Mouse (Mus musculus): Measurements from ENCODE around the gene Cand1.

The Cand1 gene

DNA sequence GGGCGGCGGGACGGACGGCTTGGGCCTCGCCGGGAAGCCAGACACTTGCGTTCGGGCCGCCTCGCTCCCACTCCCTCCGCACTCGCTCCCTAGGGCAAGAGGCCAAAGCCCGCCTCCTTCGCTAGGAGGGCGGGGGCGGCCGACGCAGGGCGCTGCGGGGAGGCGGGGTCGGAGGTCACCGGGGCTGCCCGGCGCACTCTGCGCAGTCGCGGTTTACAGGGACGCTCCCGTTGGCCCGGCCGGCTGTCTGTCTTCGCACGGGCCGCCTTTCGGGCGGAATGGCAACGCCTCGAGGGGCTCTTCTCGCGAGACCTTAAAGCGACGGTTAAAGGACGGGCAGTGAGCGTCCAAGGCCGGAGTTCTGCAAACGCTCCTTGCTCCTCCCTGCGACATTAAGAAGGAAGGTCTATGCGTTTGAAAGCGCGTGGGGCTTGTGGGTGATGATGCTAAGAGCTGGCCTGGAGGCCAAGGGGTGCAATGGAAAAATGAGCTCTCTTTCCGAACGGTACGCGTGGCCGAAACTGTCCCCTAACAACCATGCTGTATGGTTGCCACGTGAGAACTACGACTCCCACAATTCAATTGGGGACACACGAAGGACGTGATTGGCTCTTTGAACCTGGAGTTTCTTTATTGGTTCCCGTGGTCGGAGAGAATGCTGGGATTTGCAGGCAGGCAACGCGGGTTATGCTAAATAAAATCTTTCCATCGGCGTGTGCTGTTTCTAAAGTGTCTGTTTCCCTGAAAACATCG lies at the start of gene Cand1:
Cand1 (minus strand) TSS at position 87 of the 753 bp plus-strand sequence.
- DNase-seq (ENCODE audit: low read depth, low spot score) = peak; percentile 98

DNA sequence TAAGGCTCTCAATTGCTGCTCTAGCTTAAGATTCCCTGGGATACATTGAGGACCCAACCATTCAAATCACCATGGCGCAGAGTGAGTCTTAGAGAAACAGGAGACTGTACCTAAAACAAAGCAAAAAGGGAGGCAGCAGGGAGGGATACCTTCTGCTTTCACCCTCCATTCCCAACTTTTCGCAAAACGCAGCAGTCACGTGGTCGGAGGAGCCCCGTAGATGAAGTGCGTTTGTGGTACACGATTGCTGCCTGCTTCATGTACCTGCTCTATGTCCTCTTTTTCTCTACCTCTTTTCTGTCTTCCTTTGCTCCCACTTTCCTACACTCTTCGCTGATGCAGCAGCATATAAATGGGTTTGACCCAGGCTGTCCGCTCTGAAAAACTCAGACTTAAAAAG lies 39.0 kb upstream of the Cand1 start:
- DNase-seq (ENCODE audit: low read depth, low spot score) = no peak

DNA sequence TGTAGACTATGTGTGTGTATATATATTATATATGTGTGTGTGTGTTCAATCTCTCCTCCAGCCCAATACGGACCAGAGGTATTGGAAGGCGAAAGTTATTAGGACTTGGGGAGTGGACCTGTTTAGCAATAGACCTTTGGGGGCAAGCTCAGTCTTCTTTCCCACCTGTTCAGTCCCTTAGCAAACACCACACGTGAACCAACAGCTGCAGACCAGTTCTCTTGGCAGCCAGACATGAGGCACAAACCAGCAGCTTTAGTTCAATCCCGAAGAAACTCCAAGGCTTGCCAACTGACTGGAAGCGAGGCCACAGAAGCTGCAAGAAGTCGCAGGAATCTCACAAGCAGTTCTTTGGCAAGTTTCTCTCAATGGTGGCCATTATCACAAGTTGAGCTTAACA lies 34.5 kb upstream of the Cand1 start:
- DNase-seq (ENCODE audit: low read depth, low spot score) = no peak

DNA sequence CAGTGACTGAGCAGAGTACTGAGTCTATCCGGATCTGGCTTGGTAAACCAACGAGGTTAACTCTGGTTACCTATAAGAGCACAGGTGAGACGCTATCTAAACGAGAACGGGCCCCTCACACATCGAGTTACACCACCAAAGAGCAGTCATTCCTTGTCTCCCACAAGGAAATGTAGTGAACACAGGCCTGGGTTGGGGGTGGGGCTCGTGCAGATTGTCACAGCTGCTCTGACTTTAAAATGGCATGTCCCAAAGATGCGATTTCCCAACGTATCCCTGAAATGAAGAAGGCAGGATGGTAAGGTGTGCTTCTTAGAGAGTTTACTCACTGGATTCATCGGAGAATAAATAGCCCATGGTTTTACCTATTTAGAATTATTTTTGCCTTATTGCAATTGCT lies 32.7 kb upstream of the Cand1 start:
- DNase-seq (ENCODE audit: low read depth, low spot score) = no peak

DNA sequence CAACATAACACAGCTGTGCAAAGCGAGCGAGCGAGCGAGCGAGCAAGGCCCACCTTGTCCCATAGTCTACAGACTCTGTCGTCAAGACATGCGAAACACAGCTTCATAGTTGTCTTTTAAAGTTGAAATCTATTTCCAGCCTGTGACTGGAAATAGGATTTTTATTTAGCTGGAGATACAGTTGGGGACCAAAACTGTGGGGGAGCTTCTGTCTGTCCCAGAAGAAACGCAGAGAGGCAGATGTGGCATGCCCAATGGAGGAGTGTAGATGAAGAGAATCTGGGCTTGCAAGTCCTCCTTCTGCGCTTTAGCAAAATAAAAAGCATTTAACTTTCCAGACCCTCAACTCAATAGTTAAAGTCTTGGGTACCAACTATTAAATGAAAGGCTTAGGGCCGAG lies 32.1 kb upstream of the Cand1 start:
- DNase-seq (ENCODE audit: low read depth, low spot score) = no peak

DNA sequence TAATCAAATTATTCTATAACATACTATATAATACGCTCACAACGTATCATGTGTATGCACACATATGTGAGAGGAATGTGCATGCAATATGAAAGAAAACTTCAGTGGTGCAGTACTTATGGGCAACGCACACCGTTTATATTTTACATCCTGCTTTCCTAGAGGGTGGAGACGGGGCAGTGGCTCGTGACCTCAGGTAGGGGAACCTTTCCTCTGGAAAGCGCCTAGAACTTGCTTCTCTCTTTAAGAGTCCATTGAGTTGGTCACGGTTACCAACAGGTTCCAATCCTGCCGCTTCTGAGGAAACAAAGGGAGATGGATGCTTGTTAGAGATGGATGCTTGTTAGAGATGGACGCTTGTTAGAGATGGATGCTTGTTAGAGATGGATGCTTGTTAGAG lies 31.2 kb upstream of the Cand1 start:
- DNase-seq (ENCODE audit: low read depth, low spot score) = no peak

DNA sequence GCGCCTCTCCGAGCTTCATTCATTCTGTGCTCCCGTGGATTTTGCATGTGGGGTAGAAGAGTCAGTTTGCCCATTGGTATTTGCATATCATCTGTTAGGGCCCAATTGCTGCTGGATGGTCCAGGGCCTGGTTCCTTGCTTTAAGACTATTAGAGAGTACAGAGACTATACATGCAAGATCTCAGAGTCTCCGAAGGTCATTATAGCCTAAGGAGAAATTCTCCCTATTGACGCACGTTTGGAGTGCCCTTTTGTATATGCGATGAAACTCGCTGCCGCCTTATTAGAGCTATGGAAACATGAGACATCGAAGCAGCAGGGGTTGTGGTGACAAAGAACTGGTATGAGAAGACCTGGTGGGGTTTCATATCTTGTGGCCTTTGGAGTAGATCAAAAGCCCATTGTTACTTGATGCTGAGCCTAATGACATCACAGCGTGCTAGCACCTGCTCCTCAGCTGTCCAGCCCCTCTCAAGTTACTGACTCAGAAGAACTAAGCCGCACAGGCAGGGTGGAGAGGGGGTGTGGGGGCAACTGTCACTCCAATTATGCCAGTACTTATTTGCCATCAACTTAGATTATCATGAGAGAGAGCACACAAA lies 30.6 kb upstream of the Cand1 start:
- no peak for DNase-seq (ENCODE audit: low read depth, low spot score)

DNA sequence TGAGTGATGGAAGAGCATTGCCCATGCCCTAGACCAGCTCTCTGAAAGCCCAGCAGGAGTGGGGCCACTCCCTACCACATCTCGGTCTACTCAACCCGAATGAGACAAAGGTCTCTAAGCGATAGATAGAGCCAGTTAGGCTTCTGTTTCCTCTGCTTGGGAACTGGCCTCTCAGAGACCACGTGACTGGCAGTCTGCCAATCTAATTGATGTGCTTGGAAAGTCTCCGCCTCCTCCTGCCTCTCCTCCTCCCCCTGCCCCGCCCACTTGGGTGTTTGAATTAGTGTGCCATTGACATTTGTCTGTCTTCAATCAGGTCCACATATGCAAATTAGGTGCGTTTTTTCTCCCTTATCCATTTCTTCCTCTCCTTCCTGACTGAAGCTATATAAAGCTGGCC lies 24.9 kb upstream of the Cand1 start:
- no peak for DNase-seq (ENCODE audit: low read depth, low spot score)

DNA sequence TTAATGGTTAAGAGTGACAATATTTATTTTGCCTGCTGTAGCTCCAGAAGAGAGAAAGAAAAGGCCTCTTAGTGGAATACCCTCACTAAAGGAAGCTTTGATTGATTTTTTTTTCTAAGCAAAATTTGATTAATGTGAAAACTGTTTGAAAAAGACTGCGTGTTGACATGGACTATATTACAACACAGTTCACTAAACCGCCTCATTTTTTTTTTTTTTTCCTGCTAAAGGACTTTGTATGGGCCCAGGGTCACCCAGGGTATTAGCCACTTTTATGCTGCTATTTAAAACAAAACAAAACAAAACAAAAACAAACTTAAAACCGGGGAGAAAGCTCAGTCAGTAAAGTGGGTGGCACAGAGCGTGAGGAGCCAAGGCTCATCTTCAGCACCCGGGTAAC lies 23.0 kb upstream of the Cand1 start:
- DNase-seq (ENCODE audit: low read depth, low spot score) = no peak

DNA sequence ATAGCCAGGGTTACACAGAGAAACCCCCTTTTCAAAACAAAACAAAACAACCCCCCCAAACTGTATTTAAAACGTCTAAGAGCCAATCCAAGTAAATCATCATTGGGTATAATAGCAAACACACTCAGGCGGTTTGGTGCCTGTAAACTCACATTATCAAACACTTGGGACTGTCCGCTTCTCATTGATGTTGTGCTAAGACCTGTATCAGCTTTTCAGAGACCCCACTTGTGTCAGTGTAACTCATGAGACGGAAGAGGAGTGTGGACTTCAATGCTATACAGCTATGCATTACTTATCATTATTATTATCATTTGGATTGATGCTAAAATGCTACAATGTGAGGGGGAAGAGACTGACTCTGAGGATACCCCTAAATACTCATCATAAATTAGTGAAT lies 18.0 kb upstream of the Cand1 start:
- no peak for DNase-seq (ENCODE audit: low read depth, low spot score)

DNA sequence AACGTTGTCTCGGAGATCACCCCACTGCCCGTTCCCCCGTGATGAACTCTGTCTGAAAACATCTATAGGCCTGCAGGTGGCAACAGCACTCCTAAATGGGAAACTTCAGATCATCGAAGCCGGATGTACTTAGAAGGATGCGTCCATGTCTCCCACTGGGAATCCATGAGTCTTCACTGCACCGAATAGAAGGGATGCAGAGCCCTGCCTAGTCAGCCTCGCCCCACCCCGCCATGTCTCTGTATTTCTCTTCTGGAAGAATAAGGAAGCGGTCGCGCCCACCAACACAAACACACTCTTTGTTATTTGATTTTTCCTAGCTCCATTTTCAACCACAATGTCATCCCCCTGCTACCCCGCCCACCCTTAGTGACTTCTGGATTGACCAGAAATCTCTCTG lies 4.3 kb upstream of the Cand1 start:
- no peak for DNase-seq (ENCODE audit: low read depth, low spot score)

DNA sequence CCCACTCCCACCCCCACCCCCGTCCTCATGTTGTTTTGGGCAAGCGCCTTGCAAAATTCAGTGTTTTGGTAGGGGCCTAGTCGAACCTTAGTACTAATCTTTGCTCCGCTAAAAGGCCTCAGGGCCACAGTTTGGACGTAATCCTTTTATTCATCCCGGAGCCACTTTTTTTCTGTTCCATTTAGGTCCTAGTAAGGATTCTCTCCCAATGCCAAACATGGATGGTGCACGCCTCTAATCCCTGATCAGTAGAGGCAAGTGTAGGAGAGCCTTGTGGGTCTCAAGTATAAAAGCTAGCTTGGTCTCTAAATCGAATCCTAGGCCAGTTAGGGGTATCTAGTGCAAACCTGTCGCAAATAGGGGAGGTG lies 851 bp upstream of the Cand1 start:
- no peak for DNase-seq (ENCODE audit: low read depth, low spot score)

DNA sequence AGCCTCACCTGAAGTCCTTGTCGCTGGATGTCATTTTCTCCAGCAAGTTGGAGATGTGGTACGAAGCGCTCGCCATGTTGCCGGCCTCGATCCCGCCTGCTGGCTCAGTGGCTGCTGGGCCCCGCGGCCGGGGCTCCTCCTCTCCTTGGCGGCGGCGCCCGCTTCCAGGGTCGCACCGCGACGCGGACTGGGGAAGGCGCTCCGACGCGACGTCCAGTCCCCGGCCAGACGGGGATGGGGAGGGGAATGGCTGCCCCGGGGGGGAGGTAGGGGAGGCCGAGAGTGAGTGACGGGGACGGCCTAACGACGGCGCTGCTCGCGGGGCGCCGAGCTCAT lies 254 bp downstream of the Cand1 start:
- DNase-seq (ENCODE audit: low read depth, low spot score) = no peak

DNA sequence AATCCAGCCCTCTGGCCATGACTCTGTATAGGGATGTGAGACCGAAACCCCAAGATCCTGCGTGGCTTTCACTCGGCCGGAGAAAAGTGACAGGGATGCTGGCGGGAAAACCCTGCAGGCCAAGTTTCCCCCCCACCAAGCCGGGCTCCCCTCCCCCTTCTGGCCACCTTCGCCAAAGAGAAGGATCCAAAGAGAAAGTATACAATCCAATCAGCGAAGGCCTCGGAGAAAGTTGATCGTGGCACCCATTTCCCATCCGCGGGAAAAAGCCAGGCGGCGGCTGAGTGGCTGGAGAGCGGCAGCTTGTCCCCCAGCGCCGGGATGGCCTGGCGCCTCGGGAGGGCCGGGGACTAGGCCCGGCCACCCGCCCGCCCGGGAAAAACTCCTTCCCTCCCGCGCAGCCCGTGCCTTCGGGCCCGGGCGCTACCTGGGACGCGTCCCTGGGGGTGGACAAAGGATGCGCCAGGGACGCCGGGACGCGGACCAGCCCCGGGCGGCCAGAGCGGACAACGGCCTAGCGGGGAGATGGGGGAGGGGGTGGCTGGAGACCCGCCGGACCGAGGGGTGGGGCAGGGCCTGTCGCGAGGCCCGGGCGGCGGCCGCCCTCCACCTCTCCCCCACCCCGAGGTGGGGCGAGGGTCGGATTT lies 747 bp downstream of the Cand1 start:
- peak; percentile 34 for DNase-seq (ENCODE audit: low read depth, low spot score)

DNA sequence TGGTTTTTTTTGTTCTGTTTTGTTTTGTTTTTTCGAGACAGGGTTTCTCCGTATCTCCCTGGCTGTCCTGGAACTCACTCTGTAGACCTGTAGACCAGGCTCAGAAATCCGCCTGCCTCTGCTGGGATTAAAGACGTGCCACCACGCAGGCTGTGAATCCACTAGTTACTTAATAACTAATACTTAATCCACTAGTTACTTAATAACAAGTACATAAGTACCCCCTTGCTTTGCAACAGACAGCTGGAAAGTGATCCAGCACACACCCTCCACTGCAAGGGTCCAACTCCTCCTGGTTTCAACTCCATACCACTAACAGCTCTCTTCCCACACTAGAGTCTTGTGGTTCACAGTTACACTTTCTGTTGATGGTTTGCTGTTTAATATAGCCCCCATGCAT lies 8.3 kb downstream of the Cand1 start:
- no peak for DNase-seq (ENCODE audit: low read depth, low spot score)

DNA sequence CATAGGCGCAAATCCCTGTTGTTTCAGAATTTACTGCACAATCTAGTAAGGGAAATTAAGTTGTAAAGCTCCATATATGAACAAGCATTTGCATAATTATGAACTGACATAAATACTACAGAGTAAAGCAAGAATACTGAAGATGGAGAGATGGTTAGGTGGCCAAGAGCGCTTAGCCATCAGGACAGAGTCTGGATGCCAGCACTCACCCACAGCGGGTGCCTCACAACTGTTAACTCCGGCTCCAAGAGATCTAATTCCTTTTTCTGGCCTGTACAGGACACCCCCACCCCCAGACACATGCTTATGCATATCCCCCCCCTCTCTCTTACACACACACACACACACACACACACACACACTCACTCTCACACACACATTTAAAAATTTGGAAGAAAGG lies 9.2 kb downstream of the Cand1 start:
- DNase-seq (ENCODE audit: low read depth, low spot score) = no peak

DNA sequence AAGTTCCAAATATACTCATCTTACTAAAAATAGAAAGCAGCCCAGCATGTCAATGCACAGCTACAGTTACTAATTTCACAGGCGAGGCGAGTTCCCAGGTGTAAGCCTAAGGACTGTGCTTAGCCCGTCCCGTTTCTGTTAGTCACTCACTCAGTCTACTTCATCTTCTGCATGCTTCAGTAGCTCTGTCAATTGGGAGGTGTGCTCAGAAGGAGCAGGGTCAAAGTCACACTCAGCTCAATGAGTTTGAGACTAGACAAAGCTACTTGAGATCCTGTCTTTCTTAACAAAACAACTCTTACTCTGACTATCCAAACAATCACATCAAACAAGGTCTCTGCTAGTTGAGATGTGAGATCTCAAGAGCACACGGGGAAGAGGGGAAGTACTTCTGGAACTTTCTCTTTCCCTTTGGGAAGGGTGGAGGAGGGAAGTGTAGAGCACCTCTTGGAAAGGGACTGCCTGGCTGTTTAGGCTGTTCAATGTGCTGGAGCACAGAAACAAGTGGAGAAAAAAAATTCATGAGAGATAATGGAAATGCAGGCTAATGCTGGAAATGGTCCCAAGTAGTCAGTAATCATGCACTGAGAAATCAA lies 9.7 kb downstream of the Cand1 start:
- no peak for DNase-seq (ENCODE audit: low read depth, low spot score)

DNA sequence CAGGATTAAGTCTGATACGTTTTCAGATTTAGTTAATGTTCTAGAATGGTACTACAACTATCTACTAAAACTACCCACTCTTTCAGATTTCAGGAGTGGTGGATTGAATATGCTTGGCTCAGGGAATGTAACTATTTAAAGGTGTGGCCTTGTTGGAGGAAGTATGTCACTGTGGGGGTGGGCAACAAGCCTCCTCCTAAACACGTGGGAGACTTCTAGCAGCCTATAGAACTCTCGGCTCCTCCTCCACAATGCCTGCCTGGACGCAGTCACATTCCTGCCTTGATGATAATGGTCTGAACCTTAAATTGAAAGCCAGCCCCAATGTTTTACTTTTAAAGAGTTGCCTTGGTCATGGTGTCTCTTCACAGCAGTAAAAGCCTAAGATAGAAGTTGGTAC lies 16.2 kb downstream of the Cand1 start:
- no peak for DNase-seq (ENCODE audit: low read depth, low spot score)

DNA sequence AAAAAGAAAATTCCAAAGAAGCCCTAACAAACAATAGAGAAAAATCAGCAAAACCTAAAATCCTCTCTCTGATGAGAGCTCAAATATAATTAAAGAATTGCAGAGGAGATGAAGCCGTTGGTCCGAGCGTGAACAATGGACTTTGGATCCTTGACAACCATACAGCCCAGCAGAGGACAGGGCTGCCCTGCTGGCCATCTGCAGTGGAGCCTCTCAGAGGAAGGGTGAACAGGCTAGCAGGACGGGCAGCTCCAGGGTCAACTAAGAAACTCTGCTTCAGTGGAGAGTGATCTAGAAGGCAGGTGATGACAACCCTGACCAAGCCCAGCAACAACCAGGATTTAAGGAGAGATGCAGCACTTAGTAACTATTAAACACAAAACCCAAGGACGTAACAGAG lies 18.2 kb downstream of the Cand1 start:
- no peak for DNase-seq (ENCODE audit: low read depth, low spot score)

DNA sequence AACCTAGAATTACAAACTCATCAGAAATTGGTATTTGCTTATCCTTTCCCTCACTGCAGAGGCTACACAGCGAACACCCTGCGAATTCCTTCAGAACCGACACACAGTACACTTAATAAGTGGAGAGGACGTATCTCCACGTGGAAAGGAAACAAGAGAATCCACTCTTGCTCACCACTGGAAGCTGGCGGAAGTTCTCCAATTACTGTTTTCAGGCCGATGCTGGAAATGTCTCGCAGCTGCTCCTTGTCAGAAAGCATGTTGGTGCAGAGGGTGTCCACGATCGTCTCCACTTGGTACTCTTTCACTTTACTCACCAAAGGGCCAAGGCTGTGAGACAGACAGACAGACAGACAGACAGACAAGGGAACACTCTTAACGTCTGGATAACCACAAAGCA lies 20.4 kb downstream of the Cand1 start:
- no peak for DNase-seq (ENCODE audit: low read depth, low spot score)

DNA sequence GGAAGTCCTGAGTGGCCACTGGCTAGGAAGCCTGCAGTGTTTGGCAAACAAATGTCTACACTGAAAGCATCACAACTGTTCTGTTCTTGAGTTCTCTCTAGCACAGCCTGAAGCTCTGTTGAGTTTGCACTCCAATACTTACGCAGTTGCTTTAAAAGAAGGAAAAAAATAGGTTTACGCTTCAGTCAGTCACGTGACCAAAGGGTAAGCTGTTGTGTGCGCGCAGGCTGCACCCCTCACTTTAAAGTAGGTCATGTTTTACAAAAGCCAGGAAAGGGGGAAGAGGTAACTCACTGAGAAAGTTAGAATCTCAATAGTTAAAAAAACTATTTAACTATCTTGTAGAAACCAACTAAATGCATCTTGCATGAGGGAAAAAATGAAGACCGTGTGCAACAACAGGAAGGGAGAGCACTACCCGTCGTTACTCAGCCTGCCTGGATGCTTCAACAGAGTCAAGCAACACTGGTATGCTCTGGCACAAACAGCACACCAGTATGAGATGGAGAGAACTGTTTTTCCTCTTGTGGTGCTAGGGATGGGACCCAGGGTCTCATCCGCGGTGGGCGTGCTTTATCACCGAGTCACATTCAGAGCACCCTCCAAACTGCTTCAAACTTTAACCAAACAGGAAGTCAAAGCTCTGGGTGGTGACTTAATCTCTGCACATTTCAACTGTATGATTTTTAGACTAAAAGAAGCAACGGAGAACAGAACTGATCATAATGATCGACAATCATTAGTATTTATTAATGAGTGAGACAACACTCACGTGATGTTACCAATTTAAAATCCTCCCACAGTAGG lies 21.4 kb downstream of the Cand1 start:
- no peak for DNase-seq (ENCODE audit: low read depth, low spot score)

DNA sequence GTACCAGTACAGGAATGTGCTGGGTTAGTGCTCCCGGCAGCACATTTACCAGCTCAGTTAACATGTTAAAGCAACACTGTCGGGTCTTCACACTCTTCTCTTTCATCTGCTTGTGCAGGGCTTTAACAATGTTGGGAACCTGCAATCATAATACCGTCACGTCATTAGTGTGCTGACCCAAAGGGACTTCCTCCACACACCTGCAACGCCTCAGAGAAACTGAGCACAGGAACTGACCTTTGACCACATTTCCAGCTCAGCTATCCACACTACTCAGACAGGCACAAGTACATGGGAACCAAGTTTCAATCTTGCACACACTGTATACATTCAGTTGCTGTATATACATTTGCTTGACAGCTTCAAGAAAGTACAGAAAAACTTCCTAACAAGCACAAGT lies 27.4 kb downstream of the Cand1 start:
- no peak for DNase-seq (ENCODE audit: low read depth, low spot score)
